28 mouse cellular contexts compared by ENCODE assay signal in the genomic region with DNA sequence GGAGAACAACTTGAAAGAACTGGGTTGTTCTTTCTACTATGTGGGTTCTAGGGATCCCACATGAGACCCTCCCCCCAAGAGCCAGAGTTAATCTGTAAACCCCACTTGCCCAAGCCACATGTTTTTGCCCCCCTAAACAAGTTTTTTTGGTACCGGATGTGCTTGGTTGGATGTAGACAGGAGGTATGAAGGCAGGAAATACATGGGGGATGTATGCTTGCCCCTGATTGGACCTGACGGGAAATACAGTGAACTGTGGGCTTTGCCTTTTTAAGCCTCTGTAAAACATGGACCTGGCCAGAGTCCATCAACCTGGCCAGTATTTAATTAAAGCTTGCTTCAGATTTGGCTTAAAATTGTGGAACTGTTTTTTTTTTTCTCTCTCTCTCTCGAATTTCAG. TPM values are rescaled to one million over a fixed set of nuclear protein-coding genes. Genes with fewer than 3 reads are reported as not detected.
"Had no signal": no experiment of that assay in that cellular context is flagged by ENCODE, and none has a peak within 500 bp of the region (broad histone marks: within the 10 kb centered on the region; RNA-seq: fewer than 3 reads in every experiment).

No protein-coding gene starts in this region.

- H3K27me3 ChIP-seq: intestine, embryonic 15.5 days had no signal

- H3K4me1 ChIP-seq: heart, embryonic 15.5 days; intestine, embryonic 15.5 days; liver, embryonic 13.5 days; liver, embryonic 15.5 days had no signal

- H3K4me3 ChIP-seq: gastrocnemius, adult 2 months; heart, adult 2 months; heart, embryonic 13.5 days; heart, embryonic 15.5 days; intestine, embryonic 15.5 days; layer of hippocampus, adult 2 months; limb, embryonic 12.5 days; liver, embryonic 13.5 days; liver, embryonic 15.5 days had no signal

- H3K9me3 ChIP-seq: heart, embryonic 13.5 days; heart, embryonic 15.5 days; intestine, embryonic 15.5 days; limb, embryonic 12.5 days; liver, embryonic 13.5 days; liver, embryonic 15.5 days had no signal

- ATAC-seq: hindbrain, embryonic 16.5 days; inflammation-experienced regulatory T-cells, adult 6 months; intestine, embryonic 15.5 days; intestine, postnatal 0 days had no signal

- H3K4me2 ChIP-seq: heart, embryonic 11.5 days; heart, embryonic 13.5 days; heart, embryonic 15.5 days; hindbrain, embryonic 14.5 days; intestine, embryonic 15.5 days; limb, embryonic 12.5 days; liver, embryonic 11.5 days; liver, embryonic 13.5 days; liver, embryonic 15.5 days had no signal

- DNase-seq: gastrocnemius, adult 2 months; gastrocnemius, postnatal 10 days; gastrocnemius, postnatal 25 days; heart, adult 2 months; heart, postnatal 14 days; heart, postnatal 4 days; kidney, adult 18-20 months; kidney, adult 8-10 months; kidney, postnatal 10 days; kidney, postnatal 25 days; kidney, postnatal 4 days; layer of hippocampus, postnatal 36 days; left cerebral cortex, postnatal 4 days; liver; liver, embryonic 13.5 days had no signal

- H3K9ac ChIP-seq: heart, embryonic 13.5 days; heart, embryonic 15.5 days; hindbrain, embryonic 14.5 days; intestine, embryonic 15.5 days; limb, embryonic 12.5 days; liver, embryonic 13.5 days; liver, embryonic 15.5 days had no signal

- H3K36me3 ChIP-seq: heart, embryonic 13.5 days; heart, embryonic 15.5 days; intestine, embryonic 15.5 days; limb, embryonic 12.5 days; liver, embryonic 13.5 days; liver, embryonic 15.5 days had no signal

- H3K27ac ChIP-seq: gastrocnemius, adult 2 months; heart, adult 2 months; heart, embryonic 13.5 days; heart, embryonic 15.5 days; hindbrain, embryonic 14.5 days; intestine, embryonic 15.5 days; layer of hippocampus, adult 2 months; limb, embryonic 12.5 days; liver, embryonic 13.5 days; liver, embryonic 15.5 days had no signal

RNA-seq across cellular contexts. Expression of a gene that starts 12.3 kb away (rescaled TPM):
- total RNA-seq: granulocyte monocyte progenitor cell, adult 5-6 weeks had no signal
- polyA plus RNA-seq: inflammation-experienced regulatory T-cells, adult 6 months; liver, embryonic 13.5 days had no signal
